Mouse (Mus musculus): Measurements from ENCODE around the gene Zc3hav1. TPM values are rescaled to one million over a fixed set of nuclear protein-coding genes. Genes with fewer than 3 reads are reported as not detected.
"Not testable (repeated sequence)": the region's sequence is repeated elsewhere in the genome, so short reads cannot be mapped to it uniquely, and the experiment has no call there.

The Zc3hav1 gene
- polyA plus RNA-seq, 1 experiment = 12.2 TPM

GRCm38 (mm10) chr6:38357603-38358252, 3.3 kb upstream of the Zc3hav1 start:
- Histone ChIP-seq H3K27ac (ENCODE audit: insufficient read depth, low read depth, low read length) (no peak overlapping the region), H3K4me3 (ENCODE audit: insufficient read depth, low read depth, low read length) (no peak overlapping the region), H3K4me1 (ENCODE audit: control insufficient read depth, insufficient read depth, low read length) (no peaks in the 10 kb centered on the region), H3K36me3 (ENCODE audit: control insufficient read depth, insufficient read depth, low read length) (no peaks in the 10 kb centered on the region), H3K27me3 (replicated peaks; ENCODE audit: control insufficient read depth, insufficient read depth, low read length) (no peaks in the 10 kb centered on the region)
- no peak for DNase-seq
- TF ChIP-seq POLR2A (IDR thresholded peaks at IDR 0.05; ENCODE audit: low read depth, low read length) = no peak
- no peak for TF ChIP-seq CTCF (conservative IDR thresholded peaks at IDR 0.05; ENCODE audit: insufficient read depth, insufficient read length, low read depth, low read length)
- 82% methylated on average over 5 of the region's 5 CpGs for WGBS

- not testable (repeated sequence) for H3K27ac ChIP-seq (ENCODE audit: insufficient read depth, low read depth, low read length); H3K4me3 ChIP-seq (ENCODE audit: insufficient read depth, low read depth, low read length); H3K4me1 ChIP-seq (ENCODE audit: control insufficient read depth, insufficient read depth, low read length); H3K27me3 ChIP-seq (replicated peaks; ENCODE audit: control insufficient read depth, insufficient read depth, low read length); H3K36me3 ChIP-seq (ENCODE audit: control insufficient read depth, insufficient read depth, low read length); DNase-seq
- WGBS = 92% methylated on average over 15 of the region's 15 CpGs
Measured at GRCm38 (mm10) chr6:38356661-38357433, 2.4 kb upstream of the Zc3hav1 start.

GRCm38 (mm10) chr6:38355862-38356261, 1.5 kb upstream of the Zc3hav1 start:
- Histone ChIP-seq H3K27ac (ENCODE audit: insufficient read depth, low read depth, low read length) (no peak overlapping the region), H3K36me3 (ENCODE audit: control insufficient read depth, insufficient read depth, low read length) (no peaks in the 10 kb centered on the region), H3K27me3 (replicated peaks; ENCODE audit: control insufficient read depth, insufficient read depth, low read length) (no peaks in the 10 kb centered on the region), H3K4me3 (ENCODE audit: insufficient read depth, low read depth, low read length) (no peak overlapping the region), H3K4me1 (ENCODE audit: control insufficient read depth, insufficient read depth, low read length) (no peaks in the 10 kb centered on the region)
- DNase-seq = no peak
- TF ChIP-seq CTCF (conservative IDR thresholded peaks at IDR 0.05; ENCODE audit: insufficient read depth, insufficient read length, low read depth, low read length) (no peak), POLR2A (IDR thresholded peaks at IDR 0.05; ENCODE audit: low read depth, low read length) (no peak)
- 72% methylated on average over 7 of the region's 7 CpGs for WGBS

GRCm38 (mm10) chr6:38355354-38355823, 986 bp upstream of the Zc3hav1 start:
- Histone ChIP-seq H3K4me1 (ENCODE audit: control insufficient read depth, insufficient read depth, low read length) (no peaks in the 10 kb centered on the region), H3K4me3 (ENCODE audit: insufficient read depth, low read depth, low read length) (peak overlapping the region; percentile 80), H3K36me3 (ENCODE audit: control insufficient read depth, insufficient read depth, low read length) (no peaks in the 10 kb centered on the region), H3K27ac (ENCODE audit: insufficient read depth, low read depth, low read length) (no peak overlapping the region; the same call in 1 of the 2 replicates), H3K27me3 (replicated peaks; ENCODE audit: control insufficient read depth, insufficient read depth, low read length) (no peaks in the 10 kb centered on the region)
- 42% methylated on average over 8 of the region's 8 CpGs for WGBS
- no peak for DNase-seq
- no peak for TF ChIP-seq POLR2A (IDR thresholded peaks at IDR 0.05; ENCODE audit: low read depth, low read length)
- no peak for TF ChIP-seq CTCF (conservative IDR thresholded peaks at IDR 0.05; ENCODE audit: insufficient read depth, insufficient read length, low read depth, low read length)

- Histone ChIP-seq H3K4me3 (ENCODE audit: insufficient read depth, low read depth, low read length) (peak overlapping the region; percentile 80), H3K27me3 (replicated peaks; ENCODE audit: control insufficient read depth, insufficient read depth, low read length) (no peaks in the 10 kb centered on the region), H3K27ac (ENCODE audit: insufficient read depth, low read depth, low read length) (peak overlapping the region; percentile 92), H3K4me1 (ENCODE audit: control insufficient read depth, insufficient read depth, low read length) (no peaks in the 10 kb centered on the region), H3K36me3 (ENCODE audit: control insufficient read depth, insufficient read depth, low read length) (no peaks in the 10 kb centered on the region)
- peak; percentile 39 for DNase-seq
- 13% methylated on average over 20 of the region's 20 CpGs for WGBS
- TF ChIP-seq CTCF (conservative IDR thresholded peaks at IDR 0.05; ENCODE audit: insufficient read depth, insufficient read length, low read depth, low read length) (no peak), POLR2A (IDR thresholded peaks at IDR 0.05; ENCODE audit: low read depth, low read length) (no peak)
Measured at GRCm38 (mm10) chr6:38354723-38355353, 435 bp upstream of the Zc3hav1 start.

GRCm38 (mm10) chr6:38353181-38353580, 1.2 kb downstream of the Zc3hav1 start:
- no peaks in the 10 kb centered on the region for H3K27me3 ChIP-seq (replicated peaks; ENCODE audit: control insufficient read depth, insufficient read depth, low read length)
- H3K4me1 ChIP-seq (ENCODE audit: control insufficient read depth, insufficient read depth, low read length) = no peaks in the 10 kb centered on the region
- no peak for TF ChIP-seq CTCF (conservative IDR thresholded peaks at IDR 0.05; ENCODE audit: insufficient read depth, insufficient read length, low read depth, low read length)
- no peak for TF ChIP-seq POLR2A (IDR thresholded peaks at IDR 0.05; ENCODE audit: low read depth, low read length)
- DNase-seq = no peak
- H3K27ac ChIP-seq (ENCODE audit: insufficient read depth, low read depth, low read length) = no peak overlapping the region
- H3K36me3 ChIP-seq (ENCODE audit: control insufficient read depth, insufficient read depth, low read length) = no peaks in the 10 kb centered on the region
- whole genome bisulfite sequencing = 43% methylated on average over 13 of the region's 13 CpGs
- peak overlapping the region; percentile 80 for H3K4me3 ChIP-seq (ENCODE audit: insufficient read depth, low read depth, low read length)

GRCm38 (mm10) chr6:38352451-38352850, 2.0 kb downstream of the Zc3hav1 start:
- H3K4me1 ChIP-seq (ENCODE audit: control insufficient read depth, insufficient read depth, low read length) = no peaks in the 10 kb centered on the region
- H3K36me3 ChIP-seq (ENCODE audit: control insufficient read depth, insufficient read depth, low read length) = no peaks in the 10 kb centered on the region
- no peak for DNase-seq
- H3K4me3 ChIP-seq (ENCODE audit: insufficient read depth, low read depth, low read length) = peak overlapping the region; percentile 36
- TF ChIP-seq POLR2A (IDR thresholded peaks at IDR 0.05; ENCODE audit: low read depth, low read length) (no peak), CTCF (conservative IDR thresholded peaks at IDR 0.05; ENCODE audit: insufficient read depth, insufficient read length, low read depth, low read length) (no peak)
- 65% methylated on average over 10 of the region's 10 CpGs for WGBS
- no peak overlapping the region for H3K27ac ChIP-seq (ENCODE audit: insufficient read depth, low read depth, low read length)
- no peaks in the 10 kb centered on the region for H3K27me3 ChIP-seq (replicated peaks; ENCODE audit: control insufficient read depth, insufficient read depth, low read length)
